In genomic region chr7:135520241-135520640, GRCm38 (mm10) we compare ENCODE assay signal across 34 mouse cellular contexts. TPM values are rescaled to one million over a fixed set of nuclear protein-coding genes. Genes with fewer than 3 reads are reported as not detected.
"Had no signal": no experiment of that assay in that cellular context is flagged by ENCODE, and none has a peak within 500 bp of the region (broad histone marks: within the 10 kb centered on the region; RNA-seq: fewer than 3 reads in every experiment).

No protein-coding gene starts in this region.

- H3K4me2 ChIP-seq: heart, embryonic 12.5 days; hindbrain, embryonic 12.5 days; hindbrain, embryonic 14.5 days; intestine, embryonic 15.5 days; kidney, embryonic 15.5 days; limb, embryonic 12.5 days; liver, embryonic 11.5 days; liver, embryonic 13.5 days had no signal

- ATAC-seq: hindbrain, embryonic 16.5 days; inflammation-experienced regulatory T-cells, adult 6 months; intestine, embryonic 15.5 days had no signal

- H3K27me3 ChIP-seq: hindbrain, embryonic 12.5 days; intestine, embryonic 15.5 days; kidney, embryonic 15.5 days; limb, embryonic 12.5 days; liver, embryonic 13.5 days had no signal

- H3K27ac ChIP-seq: hindbrain, embryonic 10.5 days; hindbrain, embryonic 12.5 days; hindbrain, embryonic 14.5 days; intestine, embryonic 15.5 days; kidney, embryonic 15.5 days; kidney, postnatal 0 days; left cerebral cortex, adult 2 months; limb, embryonic 10.5 days; limb, embryonic 12.5 days; liver, embryonic 13.5 days had no signal

- H3K9me3 ChIP-seq: heart, embryonic 12.5 days; hindbrain, embryonic 10.5 days; hindbrain, embryonic 12.5 days; intestine, embryonic 15.5 days; kidney, embryonic 15.5 days; limb, embryonic 10.5 days; limb, embryonic 12.5 days; liver, embryonic 13.5 days had no signal

- H3K4me1 ChIP-seq: heart, embryonic 12.5 days had no signal

- H3K9ac ChIP-seq: heart, embryonic 12.5 days; hindbrain, embryonic 12.5 days; hindbrain, embryonic 14.5 days; intestine, embryonic 15.5 days; kidney, embryonic 15.5 days; limb, embryonic 12.5 days; liver, embryonic 13.5 days had no signal

- DNase-seq: gastrocnemius, postnatal 14 days; gastrocnemius, postnatal 36 days; heart, adult 18-20 months; heart, postnatal 10 days; heart, postnatal 4 days; kidney, adult 11 months; kidney, adult 2 months; kidney, adult 9 months; kidney, postnatal 14 days; kidney, postnatal 36 days; liver; liver, embryonic 13.5 days had no signal

- H3K36me3 ChIP-seq: heart, embryonic 12.5 days; hindbrain, embryonic 10.5 days; hindbrain, embryonic 12.5 days; intestine, embryonic 15.5 days; kidney, embryonic 15.5 days; limb, embryonic 10.5 days; limb, embryonic 12.5 days; liver, embryonic 13.5 days had no signal

- H3K4me3 ChIP-seq: heart, embryonic 12.5 days; hindbrain, embryonic 10.5 days; hindbrain, embryonic 12.5 days; intestine, embryonic 15.5 days; kidney, embryonic 15.5 days; left cerebral cortex, adult 2 months; limb, embryonic 10.5 days; limb, embryonic 12.5 days; liver, embryonic 13.5 days had no signal

RNA-seq across cellular contexts. Expression of gene Clrn3, which starts 8.2 kb away (rescaled TPM):
- total RNA-seq: gastrocnemius, adult 18-20 months; gastrocnemius, adult 8-10 months; gastrocnemius, postnatal 14 days; gastrocnemius, postnatal 36 days; heart, adult 18-20 months; heart, postnatal 10 days; heart, postnatal 25 days; heart, postnatal 4 days; layer of hippocampus, adult 18-20 months; layer of hippocampus, postnatal 10 days; layer of hippocampus, postnatal 25 days; left cerebral cortex, adult 2 months; left cerebral cortex, postnatal 14 days; left cerebral cortex, postnatal 36 days had no signal
- polyA plus RNA-seq: heart, embryonic 12.5 days; heart, embryonic 14.5 days; hindbrain, embryonic 10.5 days; hindbrain, embryonic 12.5 days; hindbrain, embryonic 14.5 days; hindbrain, embryonic 16.5 days; inflammation-experienced regulatory T-cells, adult 6 months; limb, embryonic 10.5 days; limb, embryonic 12.5 days; liver, embryonic 13.5 days had no signal
